Mouse (Mus musculus): Measurements from ENCODE around the gene Xpo1. TPM values are rescaled to one million over a fixed set of nuclear protein-coding genes. Genes with fewer than 3 reads are reported as not detected.
A peak's percentile ranks its signal among the peaks of the same experiment; 100 is the strongest.
"Not testable (repeated sequence)": the region's sequence is repeated elsewhere in the genome, so short reads cannot be mapped to it uniquely, and the experiment has no call there.

Xpo1 gene
- polyA plus RNA-seq, 1 experiment from 2014 or later = 85.0 TPM

GRCm38 (mm10) chr11:23305101-23305672, 49.3 kb downstream of the Xpo1 start:
- WGBS = 32% methylated on average over 10 of the region's 10 CpGs
- H3K9me3 ChIP-seq; H3K36me3 ChIP-seq; ATAC-seq; H3K27me3 ChIP-seq (replicated peaks); H3K4me1 ChIP-seq (replicated peaks): not testable (repeated sequence)
- Histone ChIP-seq H3K4me3 (replicated peaks) (peak overlapping the region; percentile 85), H3K4me2 (replicated peaks) (peak overlapping the region; percentile 72), H3K27ac (peak overlapping the region; percentile 99), H3K9ac (peak overlapping the region; percentile 89)

- peak; percentile 98 for ATAC-seq
- WGBS = under 1% methylated on average over 85 of the region's 98 CpGs
- peak overlapping the region; percentile 85 for H3K4me3 ChIP-seq (replicated peaks)
Observed at GRCm38 (mm10) chr11:23305673-23306608, 50.1 kb downstream of the Xpo1 start.

GRCm38 (mm10) chr11:23306764-23307565, 51.1 kb downstream of the Xpo1 start, which contains the start of gene Usp34:
Gene Usp34, plus strand, starts transcription at chr11:23306895.
- Histone ChIP-seq H3K9me3 (no peaks in the 10 kb centered on the region), H3K36me3 (no peaks in the 10 kb centered on the region), H3K4me3 (replicated peaks) (peak within 1 kb of the TSS; percentile 85), H3K27ac (peak within 1 kb of the TSS; percentile 99), H3K27me3 (replicated peaks) (no peaks in the 10 kb centered on the region), H3K9ac (peak within 1 kb of the TSS; percentile 94), H3K4me2 (replicated peaks) (peak within 1 kb of the TSS; percentile 72), H3K4me1 (replicated peaks) (peaks cover 7% of the 10 kb centered on the region; the same call in 1 of the 2 replicates)
- peak; percentile 75 for ATAC-seq
- WGBS = under 1% methylated on average over 45 of the region's 80 CpGs

More at GRCm38 (mm10) chr11:23305673-23306608, 50.1 kb downstream of the Xpo1 start:
- H3K27me3 ChIP-seq (replicated peaks) = no peaks in the 10 kb centered on the region
- no peaks in the 10 kb centered on the region for H3K36me3 ChIP-seq
- H3K9me3 ChIP-seq = no peaks in the 10 kb centered on the region
- H3K9ac ChIP-seq = peak overlapping the region; percentile 94
- peaks cover 7% of the 10 kb centered on the region; the same call in 1 of the 2 replicates for H3K4me1 ChIP-seq (replicated peaks)
- peak overlapping the region; percentile 99 for H3K27ac ChIP-seq
- peak overlapping the region; percentile 72 for H3K4me2 ChIP-seq (replicated peaks)

- H3K27me3 ChIP-seq (replicated peaks) = no peaks in the 10 kb centered on the region
- 2% methylated on average over 6 of the region's 6 CpGs for WGBS
- H3K36me3 ChIP-seq = no peaks in the 10 kb centered on the region
- H3K9me3 ChIP-seq = no peaks in the 10 kb centered on the region
- peaks cover 7% of the 10 kb centered on the region; the same call in 1 of the 2 replicates for H3K4me1 ChIP-seq (replicated peaks)
- ATAC-seq = no peak
- peak overlapping the region; percentile 94 for H3K9ac ChIP-seq
- peak overlapping the region; percentile 59 for H3K4me2 ChIP-seq (replicated peaks)
- peak overlapping the region; percentile 85 for H3K4me3 ChIP-seq (replicated peaks)
- H3K27ac ChIP-seq = no peak overlapping the region; the same call in 1 of the 2 replicates
Observed at GRCm38 (mm10) chr11:23307566-23307920, 51.7 kb downstream of the Xpo1 start.

- no peak for ATAC-seq
- WGBS = 77% methylated on average over 1 of the region's 1 CpGs
- Histone ChIP-seq H3K4me1 (replicated peaks) (peaks cover 4% of the 10 kb centered on the region; the same call in 1 of the 2 replicates), H3K27ac (no peak overlapping the region), H3K9ac (no peak overlapping the region), H3K4me3 (replicated peaks) (no peak overlapping the region), H3K4me2 (replicated peaks) (no peak overlapping the region), H3K9me3 (no peaks in the 10 kb centered on the region), H3K27me3 (replicated peaks) (no peaks in the 10 kb centered on the region), H3K36me3 (no peaks in the 10 kb centered on the region)
Observed at GRCm38 (mm10) chr11:23313496-23313895, 57.7 kb downstream of the Xpo1 start.

DNA sequence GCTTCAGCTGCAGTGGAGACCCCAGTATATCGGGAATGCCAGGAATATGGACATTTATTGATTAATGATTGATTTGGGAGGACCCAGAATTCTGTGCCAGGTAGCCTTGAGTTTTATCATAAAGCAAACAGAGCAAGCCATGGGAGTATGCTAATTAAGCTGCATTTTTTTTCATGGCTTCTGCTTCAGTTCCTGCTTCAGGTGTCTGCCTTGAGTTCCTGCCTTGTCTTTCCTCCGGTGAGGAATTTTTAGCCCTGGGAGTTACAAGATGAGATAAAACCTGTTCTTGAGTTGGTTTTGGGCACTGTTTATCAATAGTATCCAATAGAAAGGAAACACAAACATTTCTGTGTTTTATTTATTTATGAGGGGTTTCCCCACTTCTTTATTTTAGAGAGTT, 73.6 kb downstream of the Xpo1 start:
- Histone ChIP-seq H3K4me1 (replicated peaks) (no peaks in the 10 kb centered on the region), H3K27me3 (replicated peaks) (no peaks in the 10 kb centered on the region), H3K4me3 (replicated peaks) (no peak overlapping the region), H3K4me2 (replicated peaks) (no peak overlapping the region), H3K9me3 (no peaks in the 10 kb centered on the region), H3K27ac (no peak overlapping the region), H3K9ac (no peak overlapping the region), H3K36me3 (no peaks in the 10 kb centered on the region)
- ATAC-seq = no peak
- 73% methylated on average over 2 of the region's 2 CpGs for WGBS

- no peaks in the 10 kb centered on the region for H3K9me3 ChIP-seq
- ATAC-seq = no peak
- H3K9ac ChIP-seq = no peak overlapping the region
- no peak overlapping the region for H3K27ac ChIP-seq
- H3K27me3 ChIP-seq (replicated peaks) = no peaks in the 10 kb centered on the region
- H3K4me3 ChIP-seq (replicated peaks) = no peak overlapping the region
- H3K4me1 ChIP-seq (replicated peaks) = no peaks in the 10 kb centered on the region
- no peaks in the 10 kb centered on the region for H3K36me3 ChIP-seq
- 81% methylated on average over 3 of the region's 3 CpGs for WGBS
- H3K4me2 ChIP-seq (replicated peaks) = no peak overlapping the region
Observed at GRCm38 (mm10) chr11:23332136-23332535, 76.3 kb downstream of the Xpo1 start.

DNA sequence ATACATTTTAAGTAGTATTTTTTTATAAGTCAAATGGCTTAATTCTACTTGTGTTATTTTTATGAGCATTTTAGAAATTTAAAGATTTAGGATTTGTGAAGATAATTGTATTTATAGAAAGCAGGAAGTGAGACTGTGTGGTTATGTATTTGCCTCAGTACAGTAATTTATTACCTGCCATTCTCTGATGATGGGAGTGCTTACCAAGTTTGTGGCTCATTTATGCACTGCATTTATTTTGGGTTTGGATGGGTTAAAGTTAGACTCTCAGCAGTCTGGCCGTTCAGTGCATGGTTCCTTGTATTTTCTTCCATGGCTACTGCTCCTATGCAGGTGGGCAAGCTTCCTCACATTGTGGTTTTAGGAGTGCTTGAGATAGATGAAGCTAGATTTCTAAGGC, 79.3 kb downstream of the Xpo1 start:
- H3K4me1 ChIP-seq (replicated peaks) = no peaks in the 10 kb centered on the region
- no peak overlapping the region for H3K9ac ChIP-seq
- no peaks in the 10 kb centered on the region for H3K9me3 ChIP-seq
- H3K4me3 ChIP-seq (replicated peaks) = no peak overlapping the region
- peaks cover 3% of the 10 kb centered on the region; the same call in 1 of the 2 replicates for H3K36me3 ChIP-seq
- no peak for ATAC-seq
- no peaks in the 10 kb centered on the region for H3K27me3 ChIP-seq (replicated peaks)
- H3K27ac ChIP-seq = no peak overlapping the region
- WGBS = 63% methylated on average over 1 of the region's 1 CpGs
- no peak overlapping the region for H3K4me2 ChIP-seq (replicated peaks)

Other genes starting within 250 kb of the Xpo1 start
- gene Fam161a, start 248.5 kb upstream of the Xpo1 start, polyA plus RNA-seq (2015; fragmentation: Nextera tagmentation; extraction: Ambion mirVana) = 1.5 and 1.8 TPM in 2 replicates
- gene Usp34, start 50.9 kb downstream of the Xpo1 start, polyA plus RNA-seq (2015; fragmentation: Nextera tagmentation; extraction: Ambion mirVana) = 20.3 and 22.4 TPM in 2 replicates
- gene Ahsa2, start 242.0 kb downstream of the Xpo1 start, polyA plus RNA-seq (2015; fragmentation: Nextera tagmentation; extraction: Ambion mirVana) = 62.1 and 68.1 TPM in 2 replicates

Data from intestine, embryonic 15.5 days (tissue).